Mouse (Mus musculus): ENCODE data around the gene Hipk1. TPM values are rescaled to one million over a fixed set of nuclear protein-coding genes. Genes with fewer than 3 reads are reported as not detected.
"Not testable (repeated sequence)": the region's sequence is repeated elsewhere in the genome, so short reads cannot be mapped to it uniquely, and the experiment has no call there.

Gene Hipk1
- polyA plus RNA-seq (2015; fragmentation: Nextera tagmentation; extraction: Ambion mirVana), result 12.2 and 12.3 TPM in 2 replicates

GRCm38 (mm10) chr3:103791230-103792110 lies at the start of gene Hipk1:
TSS of gene Hipk1 (minus strand) at chr3:103791563.
- Histone ChIP-seq H3K9me3 (ENCODE audit: control insufficient read depth, low read length) (no peaks in the 10 kb centered on the region), H3K27ac (ENCODE audit: low read length) (peak within 1 kb of the TSS; percentile 74), H3K4me1 (replicated peaks; ENCODE audit: control insufficient read depth, insufficient read depth, low read length) (peaks cover 20% of the 10 kb centered on the region), H3K27me3 (ENCODE audit: control insufficient read depth, insufficient read depth, low read depth, low read length) (no peaks in the 10 kb centered on the region; the same call in 1 of the 2 replicates), H3K36me3 (ENCODE audit: control insufficient read depth, insufficient read depth, low read length) (no peaks in the 10 kb centered on the region), H3K4me2 (ENCODE audit: low read depth, low read length) (peak within 1 kb of the TSS; percentile 76), H3K4me3 (ENCODE audit: low read length) (peak within 1 kb of the TSS; percentile 94), H3K9ac (ENCODE audit: low read length) (peak within 1 kb of the TSS; percentile 91)
- 13% methylated on average over 31 of the region's 49 CpGs for WGBS
- ATAC-seq (ENCODE audit: low read depth), result peak; percentile 98

DNA sequence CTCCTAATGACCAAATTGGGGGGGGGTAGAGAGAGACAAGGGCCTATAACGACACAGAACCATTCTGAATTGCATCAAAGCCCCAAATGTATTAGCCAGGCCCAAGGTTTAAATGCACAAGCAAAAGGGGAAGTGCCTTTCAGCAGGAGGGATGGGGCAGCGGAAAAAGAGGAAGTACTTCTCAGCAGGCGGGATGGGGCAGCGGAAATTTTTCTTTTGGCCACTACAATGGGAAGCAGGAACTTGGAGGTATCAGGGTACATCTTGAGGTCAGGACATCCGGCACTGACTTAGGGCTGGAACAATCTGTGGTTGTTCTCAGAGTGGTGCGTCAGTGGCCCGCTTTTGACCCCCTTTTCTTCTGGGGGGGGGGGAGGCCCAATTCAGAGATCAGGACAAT lies 49.6 kb upstream of the Hipk1 start:
- H3K9ac ChIP-seq (ENCODE audit: low read length); H3K4me3 ChIP-seq (ENCODE audit: low read length); H3K27ac ChIP-seq (ENCODE audit: low read length); H3K4me2 ChIP-seq (ENCODE audit: low read depth, low read length); H3K27me3 ChIP-seq (ENCODE audit: control insufficient read depth, insufficient read depth, low read depth, low read length); H3K4me1 ChIP-seq (replicated peaks; ENCODE audit: control insufficient read depth, insufficient read depth, low read length); ATAC-seq (ENCODE audit: low read depth); H3K36me3 ChIP-seq (ENCODE audit: control insufficient read depth, insufficient read depth, low read length); H3K9me3 ChIP-seq (ENCODE audit: control insufficient read depth, low read length): not testable (repeated sequence)
- WGBS, result 93% methylated on average over 7 of the region's 7 CpGs

- ATAC-seq (ENCODE audit: low read depth); H3K4me1 ChIP-seq (replicated peaks; ENCODE audit: control insufficient read depth, insufficient read depth, low read length): not testable (repeated sequence)
- WGBS, result 83% methylated on average over 3 of the region's 3 CpGs
These were observed 48.8 kb upstream of the Hipk1 start for GRCm38 (mm10) chr3:103840195-103840594.

DNA sequence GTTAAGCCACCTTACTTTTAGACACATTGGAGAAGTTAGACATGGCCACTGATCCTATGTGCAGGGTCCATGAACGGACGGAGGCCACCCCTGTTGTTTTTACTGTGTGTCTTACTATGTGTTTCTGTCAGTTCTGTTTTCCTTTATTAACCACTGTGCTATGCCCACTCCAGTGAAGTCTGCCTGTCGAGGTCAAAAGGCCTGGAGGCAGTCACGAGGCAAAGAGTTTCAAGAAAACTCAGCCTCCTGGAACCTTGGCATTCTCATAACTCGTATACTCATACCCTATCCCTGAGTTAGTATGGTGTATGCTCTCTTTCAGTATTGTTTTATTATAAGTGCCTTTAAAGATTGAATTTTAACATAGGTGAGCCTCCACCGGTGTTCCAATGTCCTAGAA lies 48.3 kb upstream of the Hipk1 start:
- no peak for ATAC-seq (ENCODE audit: low read depth)
- Histone ChIP-seq H3K27me3 (ENCODE audit: control insufficient read depth, insufficient read depth, low read depth, low read length) (no peaks in the 10 kb centered on the region), H3K4me2 (ENCODE audit: low read depth, low read length) (no peak overlapping the region), H3K9me3 (ENCODE audit: control insufficient read depth, low read length) (no peaks in the 10 kb centered on the region), H3K36me3 (ENCODE audit: control insufficient read depth, insufficient read depth, low read length) (no peaks in the 10 kb centered on the region), H3K9ac (ENCODE audit: low read length) (no peak overlapping the region), H3K4me1 (replicated peaks; ENCODE audit: control insufficient read depth, insufficient read depth, low read length) (no peaks in the 10 kb centered on the region), H3K27ac (ENCODE audit: low read length) (no peak overlapping the region), H3K4me3 (ENCODE audit: low read length) (no peak overlapping the region)
- 88% methylated on average over 6 of the region's 6 CpGs for WGBS

More at GRCm38 (mm10) chr3:103840195-103840594, 48.8 kb upstream of the Hipk1 start:
- not testable (repeated sequence) for H3K27ac ChIP-seq (ENCODE audit: low read length); H3K36me3 ChIP-seq (ENCODE audit: control insufficient read depth, insufficient read depth, low read length); H3K9ac ChIP-seq (ENCODE audit: low read length); H3K4me3 ChIP-seq (ENCODE audit: low read length); H3K4me2 ChIP-seq (ENCODE audit: low read depth, low read length); H3K9me3 ChIP-seq (ENCODE audit: control insufficient read depth, low read length); H3K27me3 ChIP-seq (ENCODE audit: control insufficient read depth, insufficient read depth, low read depth, low read length)

DNA sequence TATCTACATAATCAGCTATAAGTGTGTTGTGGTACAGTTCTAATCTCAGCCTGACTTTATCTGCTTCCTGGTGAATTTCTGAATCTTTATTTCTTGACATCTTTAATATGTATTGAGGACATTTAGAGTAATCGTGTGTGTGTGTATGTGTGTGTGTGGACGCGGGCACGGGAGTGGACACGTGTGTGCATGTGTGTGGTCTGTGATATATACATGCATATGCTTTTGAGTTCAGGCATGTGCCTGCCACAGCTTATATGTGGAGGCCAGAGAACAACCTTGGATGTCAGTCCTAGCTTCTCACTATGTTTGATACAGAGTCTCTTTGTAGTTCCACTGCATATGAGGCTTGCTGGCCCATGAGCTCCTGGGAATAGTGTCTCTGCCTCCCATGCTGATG lies 45.1 kb upstream of the Hipk1 start:
- Histone ChIP-seq H3K27me3 (ENCODE audit: control insufficient read depth, insufficient read depth, low read depth, low read length) (no peaks in the 10 kb centered on the region), H3K27ac (ENCODE audit: low read length) (no peak overlapping the region), H3K9me3 (ENCODE audit: control insufficient read depth, low read length) (no peaks in the 10 kb centered on the region), H3K4me1 (replicated peaks; ENCODE audit: control insufficient read depth, insufficient read depth, low read length) (no peaks in the 10 kb centered on the region), H3K36me3 (ENCODE audit: control insufficient read depth, insufficient read depth, low read length) (no peaks in the 10 kb centered on the region), H3K4me2 (ENCODE audit: low read depth, low read length) (no peak overlapping the region), H3K4me3 (ENCODE audit: low read length) (no peak overlapping the region), H3K9ac (ENCODE audit: low read length) (no peak overlapping the region)
- ATAC-seq (ENCODE audit: low read depth), result no peak
- WGBS, result 89% methylated on average over 5 of the region's 5 CpGs

- no peak for ATAC-seq (ENCODE audit: low read depth)
- H3K4me3 ChIP-seq (ENCODE audit: low read length), result no peak overlapping the region
- 66% methylated on average over 10 of the region's 10 CpGs for WGBS
These were observed 44.6 kb upstream of the Hipk1 start for GRCm38 (mm10) chr3:103835951-103836310.

GRCm38 (mm10) chr3:103835272-103835950 lies 44.0 kb upstream of the Hipk1 start:
- Histone ChIP-seq H3K27ac (ENCODE audit: low read length) (no peak overlapping the region), H3K9ac (ENCODE audit: low read length) (no peak overlapping the region), H3K27me3 (ENCODE audit: control insufficient read depth, insufficient read depth, low read depth, low read length) (no peaks in the 10 kb centered on the region), H3K9me3 (ENCODE audit: control insufficient read depth, low read length) (no peaks in the 10 kb centered on the region), H3K4me2 (ENCODE audit: low read depth, low read length) (no peak overlapping the region), H3K4me3 (ENCODE audit: low read length) (no peak overlapping the region), H3K4me1 (replicated peaks; ENCODE audit: control insufficient read depth, insufficient read depth, low read length) (no peaks in the 10 kb centered on the region), H3K36me3 (ENCODE audit: control insufficient read depth, insufficient read depth, low read length) (no peaks in the 10 kb centered on the region)
- ATAC-seq (ENCODE audit: low read depth), result no peak
- WGBS, result 75% methylated on average over 6 of the region's 6 CpGs

More at GRCm38 (mm10) chr3:103835951-103836310, 44.6 kb upstream of the Hipk1 start:
- Histone ChIP-seq H3K9me3 (ENCODE audit: control insufficient read depth, low read length) (no peaks in the 10 kb centered on the region), H3K9ac (ENCODE audit: low read length) (no peak overlapping the region), H3K36me3 (ENCODE audit: control insufficient read depth, insufficient read depth, low read length) (no peaks in the 10 kb centered on the region), H3K27ac (ENCODE audit: low read length) (no peak overlapping the region), H3K4me2 (ENCODE audit: low read depth, low read length) (no peak overlapping the region), H3K4me1 (replicated peaks; ENCODE audit: control insufficient read depth, insufficient read depth, low read length) (no peaks in the 10 kb centered on the region), H3K27me3 (ENCODE audit: control insufficient read depth, insufficient read depth, low read depth, low read length) (no peaks in the 10 kb centered on the region)

DNA sequence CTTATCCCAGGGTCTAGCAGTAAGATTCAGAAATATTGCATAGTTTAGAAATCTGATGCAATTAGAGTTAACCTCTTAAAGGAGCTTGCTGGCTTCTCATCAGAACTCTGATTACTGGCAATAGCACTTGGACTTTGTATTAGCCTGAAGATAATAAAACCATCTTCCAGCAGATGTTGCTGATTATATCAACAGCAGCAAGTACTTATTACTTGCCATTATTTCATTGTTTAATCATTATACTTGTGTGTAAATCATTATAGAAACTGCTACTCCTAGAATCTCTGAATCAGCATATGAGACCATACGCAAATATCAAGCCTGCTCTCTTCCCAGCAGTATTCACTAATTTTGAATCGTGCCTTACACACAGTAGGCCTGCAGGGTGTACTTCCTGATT lies 42.6 kb upstream of the Hipk1 start:
- Histone ChIP-seq H3K4me1 (replicated peaks; ENCODE audit: control insufficient read depth, insufficient read depth, low read length) (no peaks in the 10 kb centered on the region), H3K36me3 (ENCODE audit: control insufficient read depth, insufficient read depth, low read length) (no peaks in the 10 kb centered on the region), H3K9ac (ENCODE audit: low read length) (no peak overlapping the region), H3K27ac (ENCODE audit: low read length) (no peak overlapping the region), H3K9me3 (ENCODE audit: control insufficient read depth, low read length) (no peaks in the 10 kb centered on the region), H3K4me3 (ENCODE audit: low read length) (no peak overlapping the region), H3K4me2 (ENCODE audit: low read depth, low read length) (no peak overlapping the region), H3K27me3 (ENCODE audit: control insufficient read depth, insufficient read depth, low read depth, low read length) (no peaks in the 10 kb centered on the region)
- WGBS, result 85% methylated on average over 2 of the region's 2 CpGs
- no peak for ATAC-seq (ENCODE audit: low read depth)

GRCm38 (mm10) chr3:103832426-103832825 lies 41.1 kb upstream of the Hipk1 start, which contains the start of gene Bcl2l15:
TSS of gene Bcl2l15 (plus strand) at chr3:103832601.
- Histone ChIP-seq H3K27ac (ENCODE audit: low read length) (no peak within 1 kb of the TSS), H3K27me3 (ENCODE audit: control insufficient read depth, insufficient read depth, low read depth, low read length) (no peaks in the 10 kb centered on the region), H3K4me1 (replicated peaks; ENCODE audit: control insufficient read depth, insufficient read depth, low read length) (no peaks in the 10 kb centered on the region), H3K4me3 (ENCODE audit: low read length) (no peak within 1 kb of the TSS), H3K9me3 (ENCODE audit: control insufficient read depth, low read length) (no peaks in the 10 kb centered on the region), H3K4me2 (ENCODE audit: low read depth, low read length) (no peak within 1 kb of the TSS), H3K9ac (ENCODE audit: low read length) (no peak within 1 kb of the TSS), H3K36me3 (ENCODE audit: control insufficient read depth, insufficient read depth, low read length) (no peaks in the 10 kb centered on the region)
- ATAC-seq (ENCODE audit: low read depth), result no peak

Measured in lung, embryonic 16.5 days (tissue).